Mouse (Mus musculus) liver, adult 2 months (tissue): ENCODE data around the gene Pkdcc.

Experiments used
- CTCF ChIP-seq: fragments of 200-500 bp; IDR thresholded peaks from 2 replicates; pipeline ENCODE4 v1.5.1; 2011; ENCODE audit warnings: low read depth, low read length, control low read depth
- POLR2A ChIP-seq: fragments of 200-500 bp; IDR thresholded peaks from 2 replicates; pipeline ENCODE4 v1.6.1; 2011; ENCODE audit warnings: low read length, control low read depth; ENCODE audit not compliant: insufficient read depth; ENCODE audit errors: extremely low read depth

DNA sequence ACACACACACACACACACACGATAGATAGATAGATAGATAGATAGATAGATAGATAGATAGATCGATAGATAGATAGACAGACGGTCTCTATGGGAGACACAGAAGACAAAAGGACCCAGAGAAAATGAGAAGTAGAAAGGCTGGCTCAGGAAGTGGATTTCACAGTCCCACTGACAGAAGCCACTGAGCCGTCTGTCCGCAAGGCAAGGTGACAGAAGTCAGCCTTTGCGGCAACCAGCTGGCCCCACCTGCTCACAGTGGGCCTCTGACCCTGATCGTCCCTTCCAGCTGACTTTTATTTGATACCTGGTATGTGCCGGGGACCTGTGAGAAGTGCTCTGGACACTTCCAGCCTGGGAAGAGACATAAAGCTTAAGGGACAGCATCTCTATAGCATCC is 57.5 kb downstream of the Pkdcc start:
- no peak for TF ChIP-seq CTCF
- no peak for TF ChIP-seq POLR2A
